Mouse (Mus musculus) ES-Bruce4 (cell line): Measurements from ENCODE around the gene Gatad2a. TPM values are rescaled to one million over a fixed set of nuclear protein-coding genes. Genes with fewer than 3 reads are reported as not detected.

ENCODE experiments used
- H3K27ac ChIP-seq: 2 replicates; pipeline ENCODE4 v1.5.1; 2012; ENCODE audit warnings: low read length, inconsistent platforms; ENCODE audit not compliant: insufficient read depth
- H3K27me3 ChIP-seq: 2 replicates; pipeline ENCODE4 v1.6.1; 2012; ENCODE audit warnings: mild to moderate bottlenecking, low read length, inconsistent platforms; ENCODE audit not compliant: control insufficient read depth, poor library complexity, insufficient read depth, severe bottlenecking
- H3K36me3 ChIP-seq: 2 replicates; pipeline ENCODE4 v1.6.1; 2012; ENCODE audit warnings: inconsistent platforms, mild to moderate bottlenecking, low read length, moderate library complexity; ENCODE audit not compliant: control insufficient read depth, poor library complexity, insufficient read depth, severe bottlenecking
- H3K4me1 ChIP-seq: one replicate; pipeline ENCODE4 v1.8.1; 2011; ENCODE audit warnings: low read length; ENCODE audit not compliant: control insufficient read depth, insufficient read depth
- H3K4me3 ChIP-seq: 2 replicates; pipeline ENCODE4 v1.5.1; 2011; ENCODE audit warnings: low read depth, mild to moderate bottlenecking, low read length
- H3K9ac ChIP-seq: 2 replicates; pipeline ENCODE4 v1.6.1; 2012; ENCODE audit warnings: low read depth, mild to moderate bottlenecking, inconsistent platforms; ENCODE audit not compliant: poor library complexity, severe bottlenecking
- H3K9me3 ChIP-seq: replicated peaks from 2 replicates; pipeline ENCODE4 v1.6.1; 2012; ENCODE audit warnings: mild to moderate bottlenecking, low read length, inconsistent platforms; ENCODE audit not compliant: control insufficient read depth, poor library complexity, insufficient read depth, severe bottlenecking
- CTCF ChIP-seq: IDR thresholded peaks from one replicate; pipeline ENCODE4 v1.8.1; 2011; ENCODE audit warnings: low read depth, low read length
- EP300 ChIP-seq: IDR thresholded peaks from 2 replicates; pipeline ENCODE4 v1.6.1; 2011; ENCODE audit warnings: low read depth, low read length; ENCODE audit not compliant: insufficient read depth
- POLR2A ChIP-seq: IDR thresholded peaks from one replicate; pipeline ENCODE4 v1.8.1; 2011; ENCODE audit warnings: low read length; ENCODE audit not compliant: insufficient read depth
- polyA plus RNA-seq: library from polyadenylated mRNA; stranded (reverse); fragments of >200 nt; gene quantifications from 2 replicates; pipeline ENCODE4 v1.2.4, GENCODE M21; 2011; ENCODE audit warnings: low read depth; ENCODE audit not compliant: missing spikeins, insufficient read depth, insufficient read length

The Gatad2a gene
- polyA plus RNA-seq, 1 experiment = 155 TPM

DNA sequence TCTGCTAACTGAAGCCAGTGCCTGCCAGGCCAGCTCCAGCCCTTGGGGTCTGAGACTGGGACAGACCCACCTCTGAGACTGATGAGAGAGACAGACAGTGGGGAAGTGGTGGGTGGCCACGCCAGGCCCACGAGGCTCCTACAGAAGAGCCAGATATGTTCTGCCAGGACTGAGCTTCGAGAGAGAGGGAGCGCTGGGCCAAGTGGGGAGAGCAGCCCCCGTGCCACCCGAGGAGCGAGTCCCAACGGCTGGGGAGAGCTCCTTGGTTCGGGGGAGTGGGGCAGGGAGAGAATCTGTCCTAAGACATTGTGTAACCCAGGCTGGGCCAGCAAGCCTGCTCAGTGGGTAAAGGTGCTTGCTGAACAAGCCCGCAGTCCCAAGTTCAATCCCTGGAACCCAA is 119.2 kb downstream of the Gatad2a start:
- H3K4me1 ChIP-seq = no peaks in the 10 kb centered on the region
- peaks cover 13% of the 10 kb centered on the region for H3K27me3 ChIP-seq
- H3K4me3 ChIP-seq = no peak overlapping the region
- no peak overlapping the region for H3K27ac ChIP-seq
- TF ChIP-seq CTCF = no peak
- no peak for TF ChIP-seq EP300
- no peaks in the 10 kb centered on the region for H3K36me3 ChIP-seq
- H3K9ac ChIP-seq = no peak overlapping the region
- H3K9me3 ChIP-seq = no peaks in the 10 kb centered on the region

DNA sequence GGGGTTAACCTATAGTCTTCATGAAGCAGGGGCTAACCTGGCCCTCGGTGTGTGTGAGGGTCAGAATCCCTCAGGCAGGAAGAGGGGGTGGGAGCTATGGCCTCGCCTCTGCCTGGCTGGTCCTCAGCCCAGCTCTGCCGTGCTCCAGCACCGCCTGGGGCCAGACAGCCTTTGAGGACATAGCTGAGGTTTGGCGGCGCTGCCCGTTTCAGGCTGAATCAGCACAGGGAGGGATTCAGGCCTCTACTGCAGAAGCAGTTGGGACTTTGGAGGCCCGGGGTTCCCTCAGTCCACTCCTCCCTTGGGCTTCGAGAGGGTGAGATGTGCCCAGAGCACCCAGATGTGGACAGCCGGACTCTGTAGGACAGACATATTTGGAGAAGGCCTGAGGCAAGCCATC is 120.1 kb downstream of the Gatad2a start:
- no peak overlapping the region for H3K4me3 ChIP-seq
- H3K27me3 ChIP-seq = 0 out of 2 replicates have a peak, but pooled peaks cover 5% of the 10 kb centered on the region
- H3K9me3 ChIP-seq = no peaks in the 10 kb centered on the region
- TF ChIP-seq EP300 (no peak), POLR2A (no peak), CTCF (no peak)
- no peaks in the 10 kb centered on the region for H3K4me1 ChIP-seq
- H3K9ac ChIP-seq = no peak overlapping the region
- no peaks in the 10 kb centered on the region for H3K36me3 ChIP-seq
- no peak overlapping the region for H3K27ac ChIP-seq

- no peaks in the 10 kb centered on the region for H3K9me3 ChIP-seq
- no peak for TF ChIP-seq EP300
- TF ChIP-seq POLR2A = no peak
- TF ChIP-seq CTCF = no peak
- no peaks in the 10 kb centered on the region for H3K36me3 ChIP-seq
- no peak overlapping the region for H3K9ac ChIP-seq
- H3K27ac ChIP-seq = no peak overlapping the region
- H3K4me3 ChIP-seq = no peak overlapping the region
- H3K4me1 ChIP-seq = no peaks in the 10 kb centered on the region
- no peaks in the 10 kb centered on the region for H3K27me3 ChIP-seq
These were observed 121.5 kb downstream of the Gatad2a start for GRCm38 (mm10) chr8:69874654-69875053.

DNA sequence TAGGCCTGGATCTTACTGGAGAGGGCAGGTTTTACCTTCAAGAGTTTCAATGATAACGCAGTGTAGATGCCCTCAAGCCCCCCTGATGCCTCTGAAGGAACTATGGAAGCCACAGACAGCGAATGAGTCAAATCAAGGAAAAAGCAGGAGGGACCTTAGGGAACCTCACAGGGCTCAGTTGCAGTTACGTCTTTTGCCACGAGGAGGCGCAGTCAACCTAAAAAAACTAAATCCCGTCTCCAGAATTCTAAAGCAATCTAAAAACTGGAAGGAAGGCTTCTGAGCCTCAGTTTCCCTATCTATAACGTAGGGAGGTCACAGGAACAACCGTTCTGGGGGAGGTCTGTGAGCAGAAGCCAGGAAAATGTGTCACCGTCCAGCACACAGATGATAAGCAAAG is 122.0 kb downstream of the Gatad2a start:
- no peak overlapping the region for H3K27ac ChIP-seq
- H3K27me3 ChIP-seq = no peaks in the 10 kb centered on the region
- H3K9ac ChIP-seq = no peak overlapping the region
- peak; percentile 53 for TF ChIP-seq CTCF
- no peak for TF ChIP-seq POLR2A
- no peaks in the 10 kb centered on the region for H3K36me3 ChIP-seq
- no peak overlapping the region for H3K4me3 ChIP-seq
- no peaks in the 10 kb centered on the region for H3K4me1 ChIP-seq
- H3K9me3 ChIP-seq = no peaks in the 10 kb centered on the region

GRCm38 (mm10) chr8:69870907-69871306 is 125.3 kb downstream of the Gatad2a start:
- Histone ChIP-seq H3K4me3 (no peak overlapping the region), H3K27ac (no peak overlapping the region), H3K9me3 (no peaks in the 10 kb centered on the region), H3K4me1 (no peaks in the 10 kb centered on the region), H3K27me3 (no peaks in the 10 kb centered on the region), H3K36me3 (no peaks in the 10 kb centered on the region), H3K9ac (no peak overlapping the region)
- TF ChIP-seq EP300 (no peak), CTCF (no peak), POLR2A (no peak)

DNA sequence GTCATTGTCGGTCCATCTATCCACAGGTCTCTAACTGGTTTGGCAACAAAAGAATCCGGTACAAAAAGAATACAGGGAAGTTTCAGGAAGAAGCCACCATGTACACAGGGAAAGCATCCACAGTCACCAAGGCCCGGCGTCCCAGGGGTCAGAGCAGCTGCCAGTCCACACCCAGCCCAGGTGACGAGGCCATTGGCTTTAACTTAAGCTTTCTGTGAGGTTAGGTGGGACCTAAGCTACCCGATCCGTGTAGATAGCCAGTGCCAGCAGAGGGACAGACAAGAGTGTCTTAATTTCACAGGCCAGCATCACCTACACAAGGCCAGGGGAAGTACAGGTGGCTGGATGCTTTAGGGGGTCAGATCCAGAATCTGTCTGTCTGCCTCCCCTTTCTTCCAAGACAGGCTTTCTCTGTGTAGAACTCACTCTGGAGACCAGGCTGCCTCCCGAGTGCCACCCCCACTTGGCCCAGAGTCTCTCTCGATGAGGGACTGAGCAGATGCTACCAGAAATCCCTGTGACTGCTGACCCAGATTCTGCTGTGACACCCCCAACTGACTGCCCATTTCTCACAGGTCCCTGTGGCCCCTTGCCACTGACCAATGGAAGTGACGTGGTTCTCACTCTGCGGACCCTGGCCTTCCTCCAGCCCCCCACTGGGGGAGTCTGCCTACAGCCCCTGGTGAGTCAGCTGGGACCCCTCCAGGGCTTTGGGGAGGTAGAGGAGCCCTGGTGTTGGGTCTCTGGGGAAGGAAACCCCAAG is 126.0 kb downstream of the Gatad2a start:
- no peak overlapping the region for H3K9ac ChIP-seq
- H3K9me3 ChIP-seq = no peaks in the 10 kb centered on the region
- no peaks in the 10 kb centered on the region for H3K4me1 ChIP-seq
- TF ChIP-seq CTCF (no peak), EP300 (no peak)
- no peak overlapping the region for H3K27ac ChIP-seq
- H3K36me3 ChIP-seq = no peaks in the 10 kb centered on the region
- H3K4me3 ChIP-seq = no peak overlapping the region
- H3K27me3 ChIP-seq = no peaks in the 10 kb centered on the region
